Mouse (Mus musculus): ENCODE results near the gene Abcg4. TPM values are rescaled to one million over a fixed set of nuclear protein-coding genes. Genes with fewer than 3 reads are reported as not detected.
"Not testable (repeated sequence)": the region's sequence is repeated elsewhere in the genome, so short reads cannot be mapped to it uniquely, and the experiment has no call there.

The Abcg4 gene
- polyA plus RNA-seq, 1 experiment from 2014 or later = 16.4 TPM

DNA sequence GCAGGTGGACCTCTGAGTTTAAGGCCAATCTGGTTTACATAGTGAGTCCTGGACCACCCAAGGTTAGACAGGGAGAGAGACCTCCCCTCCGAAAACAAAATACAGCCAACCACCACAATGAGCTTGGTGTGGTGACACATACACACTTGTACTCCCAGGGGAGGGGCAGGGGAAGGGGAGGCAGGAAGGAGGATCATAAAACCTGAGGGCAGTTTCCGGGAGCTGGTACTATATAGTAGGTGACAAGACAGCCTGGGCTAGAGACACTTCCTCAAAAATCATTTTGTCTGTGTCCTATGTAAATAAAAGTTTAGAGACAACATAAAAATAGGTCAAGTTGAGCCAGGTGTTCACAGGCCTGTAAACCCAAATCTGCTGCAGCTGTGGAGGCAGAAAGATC, 18.8 kb upstream of the Abcg4 start:
- 53% methylated on average over 2 of the region's 2 CpGs for WGBS (ENCODE audit: insufficient replicate concordance)
- Histone ChIP-seq H3K27ac (replicated peaks) (no peak overlapping the region), H3K27me3 (no peaks in the 10 kb centered on the region), H3K4me3 (replicated peaks) (no peak overlapping the region), H3K36me3 (replicated peaks) (peaks cover 39% of the 10 kb centered on the region), H3K4me2 (no peak overlapping the region), H3K9me3 (replicated peaks) (no peaks in the 10 kb centered on the region), H3K9ac (no peak overlapping the region), H3K4me1 (replicated peaks) (peaks cover 53% of the 10 kb centered on the region)
- ATAC-seq (ENCODE audit: insufficient read depth) = no peak

DNA sequence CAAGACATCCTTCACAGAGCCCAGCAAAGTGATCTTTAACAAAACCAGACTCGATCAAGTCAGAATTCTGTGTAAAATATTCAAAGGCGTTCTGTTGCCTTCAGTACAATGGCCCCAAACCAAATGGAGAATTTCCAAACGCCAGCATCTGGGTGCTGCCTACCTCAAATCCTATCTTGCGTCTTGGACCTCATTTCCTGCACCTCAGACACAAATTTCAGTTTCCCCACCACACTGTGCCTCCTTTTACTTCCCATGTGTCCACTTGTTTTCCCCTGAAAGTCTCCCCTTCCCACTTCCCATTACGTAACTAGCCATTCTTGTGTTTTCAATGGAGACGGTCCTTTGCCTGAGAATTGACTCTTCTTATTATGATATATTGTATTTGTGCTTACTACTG, 18.1 kb upstream of the Abcg4 start:
- H3K4me2 ChIP-seq = peak overlapping the region; percentile 82
- 88% methylated on average over 6 of the region's 6 CpGs for WGBS (ENCODE audit: insufficient replicate concordance)
- H3K4me1 ChIP-seq (replicated peaks) = peaks cover 55% of the 10 kb centered on the region

GRCm38 (mm10) chr9:44305466-44306079, 17.2 kb upstream of the Abcg4 start, which contains the start of gene Hinfp:
Gene Hinfp (minus strand): TSS chr9:44305671.
- Histone ChIP-seq H3K4me3 (replicated peaks) (peak within 1 kb of the TSS; percentile 96), H3K9me3 (replicated peaks) (no peaks in the 10 kb centered on the region), H3K4me2 (peak within 1 kb of the TSS; percentile 82), H3K4me1 (replicated peaks) (peaks cover 46% of the 10 kb centered on the region), H3K36me3 (replicated peaks) (peaks cover 40% of the 10 kb centered on the region), H3K9ac (peak within 1 kb of the TSS; percentile 99), H3K27ac (replicated peaks) (peak within 1 kb of the TSS; percentile 91), H3K27me3 (no peaks in the 10 kb centered on the region)
- WGBS (ENCODE audit: insufficient replicate concordance) = under 1% methylated on average over 54 of the region's 54 CpGs
- ATAC-seq (ENCODE audit: insufficient read depth) = peak; percentile 98

More for the DNA sequence above, 18.1 kb upstream of the Abcg4 start:
- ATAC-seq (ENCODE audit: insufficient read depth) = no peak
- peaks cover 40% of the 10 kb centered on the region for H3K36me3 ChIP-seq (replicated peaks)
- no peak overlapping the region for H3K9ac ChIP-seq
- no peaks in the 10 kb centered on the region for H3K27me3 ChIP-seq
- H3K4me3 ChIP-seq (replicated peaks) = no peak overlapping the region
- H3K27ac ChIP-seq (replicated peaks) = peak overlapping the region; percentile 91; the same call in 1 of the 2 replicates
- no peaks in the 10 kb centered on the region for H3K9me3 ChIP-seq (replicated peaks)

- H3K27me3 ChIP-seq; H3K9ac ChIP-seq; H3K4me3 ChIP-seq (replicated peaks); H3K4me2 ChIP-seq; ATAC-seq (ENCODE audit: insufficient read depth); H3K9me3 ChIP-seq (replicated peaks); H3K27ac ChIP-seq (replicated peaks): not testable (repeated sequence)
- Histone ChIP-seq H3K36me3 (replicated peaks) (peaks cover 79% of the 10 kb centered on the region), H3K4me1 (replicated peaks) (peaks cover 33% of the 10 kb centered on the region)
- WGBS (ENCODE audit: insufficient replicate concordance) = 86% methylated on average over 3 of the region's 3 CpGs
Observed at GRCm38 (mm10) chr9:44300001-44300400, 11.6 kb upstream of the Abcg4 start.

GRCm38 (mm10) chr9:44292490-44292889, 4.1 kb upstream of the Abcg4 start:
- H3K9ac ChIP-seq = no peak overlapping the region
- 62% methylated on average over 3 of the region's 3 CpGs for WGBS (ENCODE audit: insufficient replicate concordance)
- H3K4me1 ChIP-seq (replicated peaks) = peaks cover 42% of the 10 kb centered on the region
- H3K36me3 ChIP-seq (replicated peaks) = peaks cover 75% of the 10 kb centered on the region
- no peak overlapping the region for H3K4me3 ChIP-seq (replicated peaks)
- peaks cover 7% of the 10 kb centered on the region; the same call in 1 of the 2 replicates for H3K27me3 ChIP-seq
- no peaks in the 10 kb centered on the region for H3K9me3 ChIP-seq (replicated peaks)
- no peak overlapping the region for H3K4me2 ChIP-seq
- H3K27ac ChIP-seq (replicated peaks) = no peak overlapping the region
- ATAC-seq (ENCODE audit: insufficient read depth) = no peak

DNA sequence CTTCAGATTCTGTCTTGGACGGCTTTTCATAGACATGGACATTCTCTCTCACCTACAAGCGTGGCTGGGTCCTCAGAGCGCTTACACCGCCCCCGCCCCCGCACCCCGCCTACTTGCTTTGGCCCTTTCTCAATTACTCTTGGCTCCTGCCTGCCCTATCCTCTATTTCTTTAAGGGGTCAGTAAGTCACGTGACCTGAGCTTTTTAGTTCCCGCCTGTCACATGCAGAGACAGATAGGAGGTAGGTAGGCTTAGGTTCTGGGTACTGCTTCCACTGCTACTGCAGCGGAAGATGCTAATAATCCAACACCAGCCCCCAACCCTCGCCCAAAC, 510 bp upstream of the Abcg4 start:
- ATAC-seq (ENCODE audit: insufficient read depth) = peak; percentile 35

GRCm38 (mm10) chr9:44287401-44288075, 877 bp downstream of the Abcg4 start:
- peak; percentile 32 for ATAC-seq (ENCODE audit: insufficient read depth)
- peaks cover 52% of the 10 kb centered on the region for H3K36me3 ChIP-seq (replicated peaks)
- peaks cover 65% of the 10 kb centered on the region for H3K4me1 ChIP-seq (replicated peaks)
- peaks cover 15% of the 10 kb centered on the region; the same call in 1 of the 2 replicates for H3K27me3 ChIP-seq
- H3K27ac ChIP-seq (replicated peaks) = peak overlapping the region; percentile 89
- H3K9me3 ChIP-seq (replicated peaks) = no peaks in the 10 kb centered on the region
- 2% methylated on average over 47 of the region's 47 CpGs for WGBS (ENCODE audit: insufficient replicate concordance)
- peak overlapping the region; percentile 78 for H3K4me2 ChIP-seq
- H3K9ac ChIP-seq = peak overlapping the region; percentile 92
- peak overlapping the region; percentile 77 for H3K4me3 ChIP-seq (replicated peaks)

More for the DNA sequence above, 510 bp upstream of the Abcg4 start:
- Histone ChIP-seq H3K4me1 (replicated peaks) (peaks cover 68% of the 10 kb centered on the region), H3K4me2 (peak overlapping the region; percentile 78), H3K9ac (peak overlapping the region; percentile 92), H3K27ac (replicated peaks) (peak overlapping the region; percentile 89), H3K27me3 (peaks cover 15% of the 10 kb centered on the region; the same call in 1 of the 2 replicates), H3K4me3 (replicated peaks) (peak overlapping the region; percentile 77), H3K36me3 (replicated peaks) (peaks cover 55% of the 10 kb centered on the region), H3K9me3 (replicated peaks) (no peaks in the 10 kb centered on the region)
- 6% methylated on average over 11 of the region's 11 CpGs for WGBS (ENCODE audit: insufficient replicate concordance)

DNA sequence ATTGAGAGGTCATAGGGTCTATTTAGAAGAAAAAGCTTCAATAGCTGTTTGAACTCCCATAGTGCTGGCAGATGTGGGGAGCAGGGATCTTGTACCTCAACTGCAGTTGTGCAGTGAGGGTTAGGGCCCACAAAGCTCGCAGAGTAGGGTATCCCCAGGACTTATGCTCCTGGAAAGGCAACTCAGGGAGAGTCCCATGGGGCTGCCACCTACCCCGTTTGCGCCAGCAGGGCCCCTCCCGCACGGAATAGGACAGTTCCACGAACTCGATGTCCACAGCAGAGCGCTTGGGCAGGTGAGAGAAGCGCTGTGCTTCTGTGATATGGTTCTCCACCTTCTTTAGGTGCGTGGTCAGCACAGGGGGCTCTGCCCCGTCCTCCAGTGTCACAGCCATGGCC, 1.4 kb downstream of the Abcg4 start:
- Histone ChIP-seq H3K27ac (replicated peaks) (peak overlapping the region; percentile 89), H3K27me3 (peaks cover 15% of the 10 kb centered on the region; the same call in 1 of the 2 replicates), H3K9ac (peak overlapping the region; percentile 92), H3K9me3 (replicated peaks) (no peaks in the 10 kb centered on the region), H3K4me2 (peak overlapping the region; percentile 78), H3K4me3 (replicated peaks) (peak overlapping the region; percentile 77), H3K4me1 (replicated peaks) (peaks cover 62% of the 10 kb centered on the region), H3K36me3 (replicated peaks) (peaks cover 52% of the 10 kb centered on the region)
- 12% methylated on average over 11 of the region's 11 CpGs for WGBS (ENCODE audit: insufficient replicate concordance)
- 0 out of 2 replicates have a peak, but pooled peaks have one; percentile 6 for ATAC-seq (ENCODE audit: insufficient read depth)

DNA sequence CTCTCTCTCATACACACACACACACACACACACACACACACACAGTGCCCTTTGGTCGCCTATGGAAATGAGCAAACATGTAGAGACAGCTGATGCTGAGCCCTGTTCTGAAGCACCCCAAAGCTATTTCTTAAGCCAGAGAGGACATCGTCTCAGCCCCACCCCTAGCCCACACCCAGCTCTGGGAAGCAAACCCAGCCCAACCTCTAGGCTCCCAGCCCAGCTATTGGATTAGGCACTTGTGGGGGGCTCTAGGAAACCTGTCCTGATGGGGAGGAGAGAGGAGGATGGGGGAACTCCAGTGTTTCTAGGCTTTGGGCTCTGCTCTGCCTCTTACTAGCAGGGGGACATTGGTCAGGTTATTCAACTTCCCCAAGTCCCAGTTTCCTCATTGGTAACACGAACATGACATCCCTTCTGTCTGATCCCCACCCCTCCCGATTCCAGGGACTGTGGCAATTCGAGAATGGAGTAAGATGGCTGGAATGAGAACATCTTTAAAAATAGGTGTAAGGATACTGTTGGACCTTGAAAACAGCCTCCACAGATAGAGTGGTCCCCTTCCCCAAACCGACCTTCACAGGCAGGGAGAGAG, 2.1 kb downstream of the Abcg4 start:
- Histone ChIP-seq H3K4me2 (peak overlapping the region; percentile 78), H3K9me3 (replicated peaks) (no peaks in the 10 kb centered on the region), H3K36me3 (replicated peaks) (peaks cover 52% of the 10 kb centered on the region), H3K9ac (peak overlapping the region; percentile 92), H3K4me1 (replicated peaks) (peaks cover 64% of the 10 kb centered on the region), H3K27me3 (peaks cover 15% of the 10 kb centered on the region; the same call in 1 of the 2 replicates), H3K4me3 (replicated peaks) (peak overlapping the region; percentile 77), H3K27ac (replicated peaks) (peak overlapping the region; percentile 89)
- WGBS (ENCODE audit: insufficient replicate concordance) = 4% methylated on average over 6 of the region's 6 CpGs
- peak; percentile 52 for ATAC-seq (ENCODE audit: insufficient read depth)

GRCm38 (mm10) chr9:44283183-44283582, 5.2 kb downstream of the Abcg4 start:
- H3K9me3 ChIP-seq (replicated peaks) = no peaks in the 10 kb centered on the region
- H3K27me3 ChIP-seq = peaks cover 9% of the 10 kb centered on the region; the same call in 1 of the 2 replicates
- 0 out of 2 replicates have a peak overlapping the region, but pooled peaks have one; percentile 4 for H3K4me2 ChIP-seq
- 70% methylated on average over 5 of the region's 5 CpGs for WGBS (ENCODE audit: insufficient replicate concordance)
- no peak overlapping the region for H3K4me3 ChIP-seq (replicated peaks)
- H3K27ac ChIP-seq (replicated peaks) = no peak overlapping the region
- no peak for ATAC-seq (ENCODE audit: insufficient read depth)
- peaks cover 69% of the 10 kb centered on the region for H3K36me3 ChIP-seq (replicated peaks)
- H3K4me1 ChIP-seq (replicated peaks) = peaks cover 58% of the 10 kb centered on the region
- H3K9ac ChIP-seq = no peak overlapping the region

DNA sequence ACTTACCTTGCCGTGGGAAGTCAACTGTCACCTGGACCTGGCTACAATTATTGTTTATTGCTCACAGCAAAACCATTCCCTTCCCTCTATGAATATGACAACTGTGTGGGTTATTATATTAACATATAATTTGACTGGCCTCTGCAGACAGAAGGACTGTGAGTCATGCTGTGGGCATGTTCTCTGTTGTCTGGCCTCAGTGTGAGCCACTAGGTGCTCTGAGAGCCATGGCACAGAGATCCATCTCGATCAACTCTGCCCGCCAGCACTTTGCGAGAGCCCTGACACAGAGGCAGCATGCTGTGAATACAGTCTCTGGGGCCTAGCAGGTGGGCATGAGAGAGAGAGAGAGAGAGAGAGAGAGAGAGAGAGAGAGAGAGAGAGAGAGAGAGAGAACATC, 18.4 kb downstream of the Abcg4 start:
- Histone ChIP-seq H3K4me1 (replicated peaks) (peaks cover 29% of the 10 kb centered on the region), H3K27me3 (no peaks in the 10 kb centered on the region), H3K4me2 (no peak overlapping the region), H3K4me3 (replicated peaks) (no peak overlapping the region), H3K9me3 (replicated peaks) (no peaks in the 10 kb centered on the region), H3K9ac (no peak overlapping the region), H3K36me3 (replicated peaks) (peaks cover 24% of the 10 kb centered on the region), H3K27ac (replicated peaks) (no peak overlapping the region)
- ATAC-seq (ENCODE audit: insufficient read depth) = no peak
- WGBS (ENCODE audit: insufficient replicate concordance) = 84% methylated on average over 4 of the region's 4 CpGs
